Mouse (Mus musculus) fibroblast of lung, adult 2 months (primary cell): Measurements from ENCODE around the gene Pnma3.
A peak's percentile ranks its signal among the peaks of the same experiment; 100 is the strongest.
"Not testable (repeated sequence)": the region's sequence is repeated elsewhere in the genome, so short reads cannot be mapped to it uniquely, and the experiment has no call there.

Source experiments
- DNase-seq: peaks from one replicate; pipeline ENCODE4 v3.0.0-alpha.2; 2011; ENCODE audit warnings: low read depth

The Pnma3 gene

GRCm38 (mm10) chrX:73064415-73064793 is at the start of gene Pnma3:
TSS of gene Pnma3 (plus strand) at chrX:73064787.
- DNase-seq, result no peak

- no peak for DNase-seq
Measured at GRCm38 (mm10) chrX:73037003-73037402, 27.6 kb upstream of the Pnma3 start, which contains the start of gene Pnma5. TSS of gene Pnma5 (minus strand) at chrX:73037103.

GRCm38 (mm10) chrX:73038831-73039230 is 25.8 kb upstream of the Pnma3 start:
- no peak for DNase-seq

- DNase-seq, result no peak
Measured at GRCm38 (mm10) chrX:73039666-73040065, 24.9 kb upstream of the Pnma3 start.

GRCm38 (mm10) chrX:73053860-73054563 is 10.6 kb upstream of the Pnma3 start:
- DNase-seq, result peak; percentile 40

GRCm38 (mm10) chrX:73061528-73061927 is 3.1 kb upstream of the Pnma3 start:
- no peak for DNase-seq

- no peak for DNase-seq
Measured at GRCm38 (mm10) chrX:73062323-73062722, 2.3 kb upstream of the Pnma3 start.

GRCm38 (mm10) chrX:73063512-73064414 is 824 bp upstream of the Pnma3 start:
- no peak for DNase-seq

- DNase-seq, result not testable (repeated sequence)
Measured at GRCm38 (mm10) chrX:73066765-73067312, 2.3 kb downstream of the Pnma3 start.

- DNase-seq, result not testable (repeated sequence)
Measured at GRCm38 (mm10) chrX:73082267-73083055, 17.9 kb downstream of the Pnma3 start, which contains the start of gene Xlr4a. TSS of gene Xlr4a (minus strand) at chrX:73082478.

GRCm38 (mm10) chrX:73096941-73097508 is 32.4 kb downstream of the Pnma3 start, which contains the start of gene Xlr3a:
TSS of gene Xlr3a (minus strand) at chrX:73097095.
- not testable (repeated sequence) for DNase-seq

GRCm38 (mm10) chrX:73116747-73117146 is 52.2 kb downstream of the Pnma3 start, which contains the start of gene Gm14685:
TSS of gene Gm14685 (plus strand) at chrX:73117047.
- DNase-seq, result not testable (repeated sequence)
